Mouse (Mus musculus): ENCODE measurements around the gene Gm4922. TPM values are rescaled to one million over a fixed set of nuclear protein-coding genes. Genes with fewer than 3 reads are reported as not detected.

Gm4922 gene
- polyA plus RNA-seq (2015; fragmentation: Nextera tagmentation; extraction: Ambion mirVana), result not detected in 2 replicates

DNA sequence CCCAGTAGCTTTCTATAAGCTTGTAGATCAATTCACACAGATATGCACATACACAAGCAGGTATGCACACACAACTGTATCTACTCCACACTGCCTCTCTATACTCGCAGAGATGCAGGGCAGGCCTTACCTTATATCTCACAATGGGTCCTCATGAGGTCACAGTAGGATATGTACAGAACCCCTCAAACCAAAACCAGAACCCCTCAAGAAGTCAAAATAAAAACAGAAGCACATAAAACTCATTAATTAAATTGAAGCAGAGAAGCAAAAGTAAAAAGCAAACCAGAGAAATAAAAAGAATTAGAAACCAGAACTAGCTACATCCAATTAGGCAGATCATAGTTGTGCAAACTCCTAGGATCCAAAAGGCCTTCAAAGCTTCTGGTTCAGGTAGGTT, at the start of gene Gm4922:
Gene Gm4922, minus strand, starts transcription at position 101 of the 400 bp plus-strand sequence.
- Histone ChIP-seq H3K9ac (no peak within 1 kb of the TSS), H3K27ac (no peak within 1 kb of the TSS), H3K27me3 (no peaks in the 10 kb centered on the region), H3K4me3 (replicated peaks) (no peak within 1 kb of the TSS), H3K9me3 (replicated peaks) (no peaks in the 10 kb centered on the region), H3K36me3 (no peaks in the 10 kb centered on the region), H3K4me1 (replicated peaks) (no peaks in the 10 kb centered on the region), H3K4me2 (no peak within 1 kb of the TSS)
- 63% methylated on average over 1 of the region's 1 CpGs for whole genome bisulfite sequencing (ENCODE audit: insufficient replicate concordance)
- DNase-seq (no peak), ATAC-seq (ENCODE audit: low read depth) (no peak)

DNA sequence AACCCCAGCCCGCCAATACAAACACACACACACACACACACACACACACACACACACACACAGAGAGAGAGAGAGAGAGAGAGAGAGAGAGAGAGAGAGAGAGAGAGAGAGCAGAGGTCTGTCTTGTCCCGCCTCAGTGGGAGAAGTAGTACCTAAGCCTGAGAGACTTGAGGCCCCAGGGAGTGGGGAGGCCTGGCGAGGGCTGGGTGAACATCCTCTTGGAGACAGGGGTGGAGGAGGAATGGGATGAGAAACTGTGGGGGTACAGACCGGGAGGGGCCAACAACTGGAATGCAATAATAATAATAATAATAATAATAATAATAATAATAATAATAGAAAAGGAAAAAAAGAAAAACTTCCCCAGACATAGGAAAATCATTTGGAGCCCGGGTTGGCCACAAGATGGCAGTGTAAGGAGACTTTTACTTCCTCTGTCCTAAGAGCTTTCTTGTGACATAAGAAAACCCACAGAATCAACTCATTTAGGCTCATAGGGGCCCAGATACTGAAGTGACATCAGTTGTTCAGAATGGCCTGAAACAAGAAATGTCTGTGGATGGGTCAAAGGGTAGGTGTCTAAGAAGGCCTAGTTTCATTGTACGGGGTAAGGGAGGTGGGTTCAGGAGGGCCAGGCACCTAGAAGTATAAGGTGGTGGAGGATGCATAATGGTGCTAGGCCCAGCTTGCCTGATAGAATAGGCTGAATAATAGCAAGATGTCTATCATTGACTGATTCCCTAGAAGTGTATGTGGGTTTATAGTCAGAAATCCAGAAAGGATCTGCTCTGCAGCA, 49.3 kb upstream of the Gm4922 start:
- WGBS (ENCODE audit: insufficient replicate concordance), result 30% methylated on average over 5 of the region's 6 CpGs
- no peak for DNase-seq

DNA sequence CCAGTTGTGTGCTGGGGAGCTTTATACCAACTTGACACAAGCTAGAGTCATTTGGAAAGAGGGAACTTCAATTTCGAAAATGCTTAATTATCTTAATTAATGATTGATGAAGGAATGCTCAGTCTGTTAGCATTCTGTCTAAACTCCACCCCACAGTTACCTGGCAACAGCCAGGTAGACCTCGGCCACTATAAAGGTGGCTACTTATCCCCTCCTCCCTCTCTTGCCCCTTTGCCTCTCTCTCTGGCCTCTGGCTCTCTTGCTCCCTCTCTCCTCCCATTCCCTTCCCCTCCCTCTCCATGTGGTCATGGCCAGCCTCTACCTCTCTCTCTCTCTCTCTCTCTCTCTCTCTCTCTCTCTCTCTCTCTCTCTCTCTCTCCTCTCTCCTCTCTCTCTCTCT, 47.8 kb upstream of the Gm4922 start:
- H3K4me3 ChIP-seq (replicated peaks), result no peak overlapping the region
- H3K36me3 ChIP-seq, result no peaks in the 10 kb centered on the region
- 34% methylated on average over 2 of the region's 2 CpGs for WGBS (ENCODE audit: insufficient replicate concordance)
- no peak overlapping the region for H3K9ac ChIP-seq
- H3K4me2 ChIP-seq, result no peak overlapping the region
- no peaks in the 10 kb centered on the region for H3K27me3 ChIP-seq
- DNase-seq (no peak), ATAC-seq (ENCODE audit: low read depth) (no peak)
- H3K4me1 ChIP-seq (replicated peaks), result no peaks in the 10 kb centered on the region
- H3K27ac ChIP-seq, result no peak overlapping the region
- no peaks in the 10 kb centered on the region for H3K9me3 ChIP-seq (replicated peaks)

More for the DNA sequence above, 49.3 kb upstream of the Gm4922 start:
- no peaks in the 10 kb centered on the region for H3K9me3 ChIP-seq (replicated peaks)
- no peaks in the 10 kb centered on the region for H3K36me3 ChIP-seq
- H3K27ac ChIP-seq, result no peak overlapping the region
- no peak overlapping the region for H3K9ac ChIP-seq
- H3K27me3 ChIP-seq, result no peaks in the 10 kb centered on the region
- H3K4me2 ChIP-seq, result no peak overlapping the region
- no peak for ATAC-seq (ENCODE audit: low read depth)
- H3K4me3 ChIP-seq (replicated peaks), result no peak overlapping the region
- no peaks in the 10 kb centered on the region for H3K4me1 ChIP-seq (replicated peaks)

GRCm38 (mm10) chr10:18831823-18832222, 45.2 kb upstream of the Gm4922 start:
- 0 out of 2 replicates have a peak overlapping the region, but pooled peaks have one; percentile 28 for H3K4me2 ChIP-seq
- no peaks in the 10 kb centered on the region for H3K4me1 ChIP-seq (replicated peaks)
- no peaks in the 10 kb centered on the region for H3K9me3 ChIP-seq (replicated peaks)
- peak; percentile 45 for ATAC-seq (ENCODE audit: low read depth)
- no peak overlapping the region for H3K4me3 ChIP-seq (replicated peaks)
- no peaks in the 10 kb centered on the region for H3K27me3 ChIP-seq
- 26% methylated on average over 7 of the region's 7 CpGs for WGBS (ENCODE audit: insufficient replicate concordance)
- no peak overlapping the region for H3K27ac ChIP-seq
- no peak overlapping the region for H3K9ac ChIP-seq
- no peaks in the 10 kb centered on the region for H3K36me3 ChIP-seq
- no peak for DNase-seq

DNA sequence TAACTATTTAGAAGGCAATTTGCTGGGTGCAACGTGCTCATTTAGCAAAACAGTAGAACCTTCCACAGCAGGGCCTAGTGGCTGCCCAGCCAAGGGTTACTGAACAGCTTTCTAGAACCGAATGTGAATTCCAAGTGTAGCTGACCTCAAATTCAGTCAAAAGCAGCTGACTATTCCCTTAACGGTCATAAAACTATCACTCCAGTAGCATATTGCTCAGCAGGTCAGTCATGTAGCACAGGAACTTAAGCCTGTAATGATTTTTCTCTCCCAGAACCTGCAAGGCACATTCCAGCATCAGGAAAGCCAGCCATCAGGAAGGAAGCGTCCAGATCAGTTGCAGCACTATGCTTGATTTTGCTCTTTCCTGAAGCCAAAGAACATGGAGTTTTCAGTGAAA, 43.8 kb upstream of the Gm4922 start:
- Histone ChIP-seq H3K27me3 (no peaks in the 10 kb centered on the region), H3K27ac (no peak overlapping the region), H3K9ac (no peak overlapping the region), H3K4me2 (no peak overlapping the region), H3K36me3 (no peaks in the 10 kb centered on the region), H3K4me3 (replicated peaks) (no peak overlapping the region), H3K9me3 (replicated peaks) (no peaks in the 10 kb centered on the region), H3K4me1 (replicated peaks) (no peaks in the 10 kb centered on the region)
- WGBS (ENCODE audit: insufficient replicate concordance), result 64% methylated on average over 4 of the region's 4 CpGs
- DNase-seq (no peak), ATAC-seq (ENCODE audit: low read depth) (no peak)

GRCm38 (mm10) chr10:18827936-18828335, 41.3 kb upstream of the Gm4922 start:
- WGBS (ENCODE audit: insufficient replicate concordance), result 40% methylated on average over 2 of the region's 2 CpGs
- H3K4me2 ChIP-seq, result no peak overlapping the region
- H3K27me3 ChIP-seq, result no peaks in the 10 kb centered on the region
- H3K4me3 ChIP-seq (replicated peaks), result no peak overlapping the region
- no peaks in the 10 kb centered on the region for H3K9me3 ChIP-seq (replicated peaks)
- no peak for DNase-seq
- ATAC-seq (ENCODE audit: low read depth), result no peak
- no peaks in the 10 kb centered on the region for H3K4me1 ChIP-seq (replicated peaks)
- H3K27ac ChIP-seq, result no peak overlapping the region
- no peaks in the 10 kb centered on the region for H3K36me3 ChIP-seq
- no peak overlapping the region for H3K9ac ChIP-seq

- no peak for ATAC-seq (ENCODE audit: low read depth)
- Histone ChIP-seq H3K4me3 (replicated peaks) (no peak overlapping the region), H3K36me3 (no peaks in the 10 kb centered on the region), H3K4me1 (replicated peaks) (no peaks in the 10 kb centered on the region), H3K9ac (no peak overlapping the region), H3K27ac (no peak overlapping the region), H3K4me2 (no peak overlapping the region), H3K27me3 (no peaks in the 10 kb centered on the region), H3K9me3 (replicated peaks) (no peaks in the 10 kb centered on the region)
- no peak for DNase-seq
- WGBS (ENCODE audit: insufficient replicate concordance), result 34% methylated on average over 2 of the region's 2 CpGs
Measured at GRCm38 (mm10) chr10:18826107-18826506, 39.5 kb upstream of the Gm4922 start.

DNA sequence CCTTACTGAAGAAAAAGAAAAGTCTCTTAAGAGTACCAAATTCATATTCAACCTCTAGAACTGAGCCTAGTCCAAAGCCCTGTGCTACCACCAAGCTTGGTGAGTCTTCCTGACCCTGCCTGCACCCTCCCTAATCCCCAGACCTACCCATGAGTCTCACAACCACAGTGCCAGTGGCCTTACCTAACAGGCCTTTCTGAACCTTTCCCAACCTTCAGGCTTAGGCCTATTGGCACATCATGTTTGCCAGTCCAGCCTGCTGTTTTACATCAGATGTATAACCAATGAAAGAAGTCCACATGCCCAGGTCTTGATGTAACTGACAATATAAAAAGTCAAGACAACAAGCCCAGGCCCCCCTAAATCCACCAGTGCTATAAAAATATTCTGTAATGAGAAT, 38.5 kb upstream of the Gm4922 start:
- no peak for DNase-seq
- no peak overlapping the region for H3K4me3 ChIP-seq (replicated peaks)
- no peak overlapping the region for H3K4me2 ChIP-seq
- H3K9me3 ChIP-seq (replicated peaks), result no peaks in the 10 kb centered on the region
- no peaks in the 10 kb centered on the region for H3K36me3 ChIP-seq
- H3K27ac ChIP-seq, result no peak overlapping the region
- no peaks in the 10 kb centered on the region for H3K4me1 ChIP-seq (replicated peaks)
- no peak overlapping the region for H3K9ac ChIP-seq
- ATAC-seq (ENCODE audit: low read depth), result no peak
- no peaks in the 10 kb centered on the region for H3K27me3 ChIP-seq

GRCm38 (mm10) chr10:18816560-18816959, 30.0 kb upstream of the Gm4922 start:
- H3K27me3 ChIP-seq, result no peaks in the 10 kb centered on the region
- H3K9me3 ChIP-seq (replicated peaks), result no peaks in the 10 kb centered on the region
- H3K9ac ChIP-seq, result no peak overlapping the region
- H3K4me2 ChIP-seq, result no peak overlapping the region
- DNase-seq, result no peak
- WGBS (ENCODE audit: insufficient replicate concordance), result 59% methylated on average over 5 of the region's 5 CpGs
- H3K4me1 ChIP-seq (replicated peaks), result no peaks in the 10 kb centered on the region
- no peak overlapping the region for H3K4me3 ChIP-seq (replicated peaks)
- no peaks in the 10 kb centered on the region for H3K36me3 ChIP-seq
- H3K27ac ChIP-seq, result no peak overlapping the region
- ATAC-seq (ENCODE audit: low read depth), result no peak

GRCm38 (mm10) chr10:18811751-18812150, 25.2 kb upstream of the Gm4922 start:
- Histone ChIP-seq H3K4me2 (no peak overlapping the region), H3K9ac (no peak overlapping the region), H3K36me3 (no peaks in the 10 kb centered on the region), H3K4me3 (replicated peaks) (no peak overlapping the region), H3K27ac (no peak overlapping the region), H3K4me1 (replicated peaks) (no peaks in the 10 kb centered on the region), H3K9me3 (replicated peaks) (no peaks in the 10 kb centered on the region), H3K27me3 (no peaks in the 10 kb centered on the region)
- no peak for ATAC-seq (ENCODE audit: low read depth)
- 61% methylated on average over 2 of the region's 2 CpGs for WGBS (ENCODE audit: insufficient replicate concordance)
- DNase-seq, result no peak

- H3K4me2 ChIP-seq, result no peak overlapping the region
- no peak overlapping the region for H3K4me3 ChIP-seq (replicated peaks)
- no peaks in the 10 kb centered on the region for H3K36me3 ChIP-seq
- DNase-seq (no peak), ATAC-seq (ENCODE audit: low read depth) (no peak)
- WGBS (ENCODE audit: insufficient replicate concordance), result 83% methylated on average over 4 of the region's 4 CpGs
- H3K27me3 ChIP-seq, result no peaks in the 10 kb centered on the region
- no peaks in the 10 kb centered on the region for H3K9me3 ChIP-seq (replicated peaks)
- no peak overlapping the region for H3K9ac ChIP-seq
- no peak overlapping the region for H3K27ac ChIP-seq
- H3K4me1 ChIP-seq (replicated peaks), result no peaks in the 10 kb centered on the region
Measured at GRCm38 (mm10) chr10:18790063-18790462, 3.5 kb upstream of the Gm4922 start.

- H3K27ac ChIP-seq, result no peak overlapping the region
- ATAC-seq (ENCODE audit: low read depth) (no peak), DNase-seq (no peak)
- no peaks in the 10 kb centered on the region for H3K9me3 ChIP-seq (replicated peaks)
- H3K4me1 ChIP-seq (replicated peaks), result no peaks in the 10 kb centered on the region
- H3K27me3 ChIP-seq, result no peaks in the 10 kb centered on the region
- H3K4me3 ChIP-seq (replicated peaks), result no peak overlapping the region
- H3K4me2 ChIP-seq, result no peak overlapping the region
- no peaks in the 10 kb centered on the region for H3K36me3 ChIP-seq
- H3K9ac ChIP-seq, result no peak overlapping the region
- WGBS (ENCODE audit: insufficient replicate concordance), result 53% methylated on average over 1 of the region's 1 CpGs
Measured at GRCm38 (mm10) chr10:18788601-18789000, 2.0 kb upstream of the Gm4922 start.

Measured in liver, embryonic 13.5 days (tissue).